Mouse (Mus musculus) midbrain, embryonic 15.5 days (tissue): ENCODE results near the gene Ush2a. TPM values are rescaled to one million over a fixed set of nuclear protein-coding genes. Genes with fewer than 3 reads are reported as not detected.

ENCODE experiments used
- ATAC-seq: fragments of 200-750 bp; cut with Nextera tagmentation; replicated peaks from 2 replicates; pipeline ENCODE4 v1.8.0; 2017; ENCODE audit warnings: moderate TSS enrichment
- H3K27ac ChIP-seq: fragments of 300-500 bp; sonication (generic); 2 replicates; pipeline ENCODE4 v1.5.1; 2015; ENCODE audit warnings: mild to moderate bottlenecking, inconsistent platforms
- H3K27me3 ChIP-seq: fragments of 300-500 bp; sonication (generic); replicated peaks from 2 replicates; pipeline ENCODE4 v1.6.1; 2015; ENCODE audit warnings: inconsistent platforms
- H3K36me3 ChIP-seq: fragments of 300-500 bp; sonication (generic); replicated peaks from 2 replicates; pipeline ENCODE4 v1.6.1; 2015; ENCODE audit warnings: inconsistent platforms
- H3K4me1 ChIP-seq: fragments of 300-500 bp; sonication (generic); 2 replicates; pipeline ENCODE4 v1.6.1; 2015; ENCODE audit warnings: inconsistent platforms
- H3K4me2 ChIP-seq: fragments of 300-500 bp; sonication (generic); 2 replicates; pipeline ENCODE4 v1.6.1; 2015; ENCODE audit warnings: inconsistent platforms, mild to moderate bottlenecking, moderate library complexity
- H3K4me3 ChIP-seq: fragments of 300-500 bp; sonication (generic); 2 replicates; pipeline ENCODE4 v1.5.1; 2015; ENCODE audit warnings: mild to moderate bottlenecking, inconsistent platforms
- H3K9ac ChIP-seq: fragments of 300-500 bp; sonication (generic); 2 replicates; pipeline ENCODE4 v1.6.1; 2015; ENCODE audit warnings: mild to moderate bottlenecking, inconsistent platforms
- H3K9me3 ChIP-seq: fragments of 300-500 bp; sonication (generic); 2 replicates; pipeline ENCODE4 v1.6.1; 2016; ENCODE audit warnings: inconsistent platforms
- WGBS: fragments of 180-500 bp; shearing (Covaris S2); methylation state at CpG from one replicate; pipeline ENCODE4 v1.1.7; 2015; ENCODE audit warnings: mixed read lengths; 5-methylcytosine and 5-hydroxymethylcytosine counted together
- polyA plus RNA-seq: library from polyadenylated mRNA; unstranded; fragments of >200 nt; fragmentation: Nextera tagmentation; extraction: Ambion mirVana; gene quantifications from 2 replicates; pipeline ENCODE4 v1.2.1, GENCODE M21; 2015

Gene Ush2a
- polyA plus RNA-seq, 1 experiment from 2014 or later = 0.37 TPM

DNA sequence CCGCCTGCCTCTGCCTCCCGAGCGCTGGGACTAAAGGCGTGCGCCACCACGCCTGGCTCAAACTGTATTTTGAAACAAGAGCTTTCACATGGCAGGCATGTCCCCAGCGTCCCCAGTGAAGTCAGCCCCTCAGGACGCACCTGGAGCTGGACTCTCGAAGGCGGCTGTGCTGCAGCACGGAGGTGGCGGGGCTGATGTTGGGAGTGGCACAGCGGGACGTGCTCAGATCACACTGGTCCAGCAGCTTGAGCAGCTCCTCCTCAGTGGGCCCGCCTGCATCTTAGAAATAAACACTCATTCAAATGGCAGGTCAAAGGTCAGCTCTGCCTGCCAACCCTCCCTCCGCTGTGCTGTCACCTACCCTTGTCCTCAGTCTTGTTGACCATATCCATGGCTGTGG lies 712.1 kb downstream of the Ush2a start:
- peaks cover 33% of the 10 kb centered on the region for H3K36me3 ChIP-seq
- no peaks in the 10 kb centered on the region for H3K27me3 ChIP-seq
- H3K27ac ChIP-seq = no peak overlapping the region
- no peak overlapping the region for H3K4me2 ChIP-seq
- no peak for ATAC-seq
- 90% methylated on average over 16 of the region's 16 CpGs for WGBS
- no peaks in the 10 kb centered on the region for H3K9me3 ChIP-seq
- no peak overlapping the region for H3K9ac ChIP-seq
- no peaks in the 10 kb centered on the region for H3K4me1 ChIP-seq
- no peak overlapping the region for H3K4me3 ChIP-seq

- Histone ChIP-seq H3K9ac (no peak overlapping the region), H3K9me3 (no peaks in the 10 kb centered on the region), H3K4me3 (no peak overlapping the region), H3K27me3 (no peaks in the 10 kb centered on the region), H3K4me1 (no peaks in the 10 kb centered on the region), H3K27ac (no peak overlapping the region), H3K4me2 (no peak overlapping the region), H3K36me3 (peaks cover 33% of the 10 kb centered on the region)
- WGBS = 25% methylated on average over 3 of the region's 3 CpGs
- no peak for ATAC-seq
Measured at GRCm38 (mm10) chr1:188980050-188980449, 718.2 kb downstream of the Ush2a start.

- H3K9me3 ChIP-seq = no peaks in the 10 kb centered on the region
- H3K27me3 ChIP-seq = no peaks in the 10 kb centered on the region
- H3K4me1 ChIP-seq = no peaks in the 10 kb centered on the region
- H3K36me3 ChIP-seq = peaks cover 29% of the 10 kb centered on the region
- 0 out of 2 replicates have a peak, but pooled peaks have one; percentile 14 for ATAC-seq
- WGBS = 41% methylated on average over 4 of the region's 4 CpGs
- no peak overlapping the region for H3K27ac ChIP-seq
- H3K4me3 ChIP-seq = no peak overlapping the region
- H3K4me2 ChIP-seq = no peak overlapping the region
- no peak overlapping the region for H3K9ac ChIP-seq
Measured at GRCm38 (mm10) chr1:188993218-188993617, 731.4 kb downstream of the Ush2a start.

DNA sequence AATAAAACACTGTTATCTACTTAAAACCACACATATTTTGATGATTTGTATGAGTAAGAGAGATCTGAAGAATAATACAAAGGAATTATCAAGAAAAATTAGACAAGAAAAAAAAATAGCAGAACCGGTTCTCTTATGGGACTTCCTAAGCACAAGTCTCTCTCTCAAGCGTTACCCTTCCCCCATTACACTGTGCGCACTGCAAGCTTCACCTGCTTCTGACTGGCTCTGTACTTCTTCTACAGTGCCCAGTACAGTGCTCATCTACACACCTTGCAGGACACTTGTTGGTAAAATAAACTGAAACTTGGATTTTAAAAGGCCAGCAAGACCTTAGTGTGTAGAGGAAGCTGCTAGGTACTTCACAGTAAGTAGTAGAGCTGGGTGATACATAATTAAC lies 736.1 kb downstream of the Ush2a start:
- H3K36me3 ChIP-seq = peaks cover 27% of the 10 kb centered on the region; the same call in 1 of the 2 replicates
- H3K4me2 ChIP-seq = no peak overlapping the region
- H3K27ac ChIP-seq = no peak overlapping the region
- ATAC-seq = no peak
- no peaks in the 10 kb centered on the region for H3K9me3 ChIP-seq
- 97% methylated on average over 3 of the region's 3 CpGs for WGBS
- H3K9ac ChIP-seq = no peak overlapping the region
- H3K4me1 ChIP-seq = no peaks in the 10 kb centered on the region
- no peak overlapping the region for H3K4me3 ChIP-seq
- H3K27me3 ChIP-seq = no peaks in the 10 kb centered on the region

DNA sequence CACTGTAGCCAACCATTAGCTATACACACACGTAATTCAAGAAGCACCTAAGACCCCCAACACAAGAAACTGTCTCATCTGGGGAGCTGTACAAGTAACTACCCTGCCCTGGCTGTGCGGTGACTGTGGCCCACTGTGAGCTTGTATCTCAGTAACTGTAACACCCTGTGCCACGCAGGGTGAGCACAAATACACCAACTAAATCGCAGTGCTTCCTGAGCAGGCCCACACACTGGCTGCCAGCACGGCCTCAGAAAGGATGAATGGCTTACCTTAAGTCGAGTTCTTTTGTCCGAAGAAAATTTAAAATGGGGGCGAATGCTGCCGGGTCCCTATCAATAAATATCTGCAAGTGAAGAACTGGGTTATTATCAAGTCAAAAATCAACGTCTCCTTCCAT lies 738.2 kb downstream of the Ush2a start:
- Histone ChIP-seq H3K27ac (no peak overlapping the region), H3K36me3 (peaks cover 27% of the 10 kb centered on the region; the same call in 1 of the 2 replicates), H3K9me3 (no peaks in the 10 kb centered on the region), H3K4me3 (no peak overlapping the region), H3K4me2 (no peak overlapping the region), H3K9ac (no peak overlapping the region), H3K4me1 (peaks cover 8% of the 10 kb centered on the region), H3K27me3 (no peaks in the 10 kb centered on the region)
- WGBS = 89% methylated on average over 10 of the region's 10 CpGs
- no peak for ATAC-seq

GRCm38 (mm10) chr1:189001815-189002214 lies 740.0 kb downstream of the Ush2a start:
- H3K27ac ChIP-seq = no peak overlapping the region
- H3K4me1 ChIP-seq = peaks cover 26% of the 10 kb centered on the region
- H3K27me3 ChIP-seq = no peaks in the 10 kb centered on the region
- no peak overlapping the region for H3K4me3 ChIP-seq
- H3K4me2 ChIP-seq = no peak overlapping the region
- H3K9ac ChIP-seq = no peak overlapping the region
- no peaks in the 10 kb centered on the region for H3K9me3 ChIP-seq
- no peak for ATAC-seq
- WGBS = 93% methylated on average over 12 of the region's 12 CpGs
- H3K36me3 ChIP-seq = peaks cover 12% of the 10 kb centered on the region; the same call in 1 of the 2 replicates

GRCm38 (mm10) chr1:189004774-189005173 lies 743.0 kb downstream of the Ush2a start:
- H3K27me3 ChIP-seq = no peaks in the 10 kb centered on the region
- H3K27ac ChIP-seq = no peak overlapping the region
- no peaks in the 10 kb centered on the region for H3K9me3 ChIP-seq
- H3K4me3 ChIP-seq = no peak overlapping the region
- no peak for ATAC-seq
- WGBS = 95% methylated on average over 1 of the region's 1 CpGs
- no peak overlapping the region for H3K9ac ChIP-seq
- H3K4me1 ChIP-seq = peaks cover 28% of the 10 kb centered on the region
- H3K36me3 ChIP-seq = peaks cover 9% of the 10 kb centered on the region; the same call in 1 of the 2 replicates
- no peak overlapping the region for H3K4me2 ChIP-seq

DNA sequence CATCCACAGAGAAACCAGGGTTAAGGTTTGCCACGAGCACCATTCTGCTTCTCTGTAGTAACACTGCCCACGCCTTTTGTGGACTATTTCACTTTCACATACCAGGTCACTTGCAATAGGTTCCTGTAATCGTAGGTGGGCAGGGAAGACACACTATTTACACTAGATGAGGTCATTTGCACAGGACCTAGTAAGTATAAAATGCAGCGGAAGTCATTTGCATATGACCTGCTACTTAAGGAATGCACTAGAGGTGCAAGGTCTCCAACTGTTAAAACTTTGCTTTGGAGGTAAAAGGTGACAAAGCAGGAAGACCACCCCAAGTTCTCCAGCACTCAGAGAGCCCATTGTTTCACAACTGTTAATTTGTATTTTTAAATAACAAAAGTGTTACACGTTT lies 744.4 kb downstream of the Ush2a start:
- WGBS = 73% methylated on average over 5 of the region's 5 CpGs
- Histone ChIP-seq H3K4me3 (peak overlapping the region; percentile 96; the same call in 1 of the 2 replicates), H3K27ac (no peak overlapping the region), H3K4me1 (peaks cover 28% of the 10 kb centered on the region), H3K4me2 (peak overlapping the region; percentile 96), H3K9ac (no peak overlapping the region), H3K9me3 (no peaks in the 10 kb centered on the region), H3K27me3 (no peaks in the 10 kb centered on the region), H3K36me3 (no peaks in the 10 kb centered on the region)
- ATAC-seq = no peak

DNA sequence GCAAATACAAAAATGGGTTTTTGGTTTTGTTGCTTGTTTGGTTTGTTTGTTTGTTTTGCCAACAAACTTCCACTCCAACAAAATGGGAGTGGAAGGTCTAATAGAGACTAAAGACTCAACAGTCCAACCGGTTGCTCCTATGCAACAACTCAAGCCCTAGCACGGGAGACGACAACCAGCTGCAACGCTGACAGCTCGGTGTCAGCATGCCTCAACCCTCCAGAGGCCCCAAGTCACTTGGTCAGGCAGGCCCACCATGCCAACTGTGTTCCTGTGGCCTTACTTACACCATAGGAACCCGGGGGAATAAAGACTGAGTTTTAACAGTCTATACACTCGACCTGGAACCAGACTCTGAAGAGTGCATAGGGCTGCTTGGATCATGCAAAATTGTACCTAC lies 745.0 kb downstream of the Ush2a start:
- WGBS = 3% methylated on average over 7 of the region's 7 CpGs
- Histone ChIP-seq H3K36me3 (no peaks in the 10 kb centered on the region), H3K9ac (peak overlapping the region; percentile 80), H3K27me3 (no peaks in the 10 kb centered on the region), H3K4me2 (peak overlapping the region; percentile 96), H3K4me1 (peaks cover 28% of the 10 kb centered on the region), H3K9me3 (no peaks in the 10 kb centered on the region), H3K27ac (no peak overlapping the region), H3K4me3 (peak overlapping the region; percentile 96)
- no peak for ATAC-seq

DNA sequence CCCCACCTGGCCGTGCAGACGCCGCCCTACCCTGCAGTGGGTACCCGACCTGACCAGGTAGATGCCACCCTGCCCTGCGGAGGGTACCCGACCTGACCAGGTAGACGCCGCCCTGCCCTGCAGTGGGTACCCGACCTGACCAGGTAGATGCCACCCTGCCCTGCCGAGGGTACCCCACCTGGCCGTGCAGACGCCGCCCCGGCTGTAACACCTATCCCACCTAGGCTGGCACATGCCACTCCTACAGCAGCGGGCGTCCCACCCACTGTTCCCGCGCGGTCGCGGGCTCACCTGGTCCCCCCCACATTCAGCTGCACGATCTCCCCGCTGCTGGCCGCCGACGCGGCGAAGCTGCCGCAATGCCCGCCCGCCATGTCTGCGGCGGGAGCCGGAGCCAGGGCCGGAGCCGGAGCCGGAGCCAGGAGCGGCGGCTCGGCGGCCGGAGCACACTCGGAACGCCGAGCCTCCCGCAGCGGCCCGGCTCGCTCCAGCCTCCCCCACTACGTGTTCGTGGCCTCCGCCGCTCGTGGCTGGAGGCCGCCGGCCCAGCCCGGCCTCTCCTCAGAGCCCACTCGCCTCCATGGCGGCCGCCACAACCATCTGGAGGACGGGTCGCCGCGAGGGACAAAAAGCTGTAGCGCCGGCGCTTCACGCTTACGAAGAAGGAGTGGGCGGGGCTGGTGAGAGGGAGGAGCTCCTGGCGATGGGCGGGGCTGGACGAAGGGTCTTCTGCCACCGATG lies 745.6 kb downstream of the Ush2a start, which contains the start of gene Kctd3:
Gene Kctd3 (minus strand): TSS at position 603 of the 741 bp plus-strand sequence.
- no peaks in the 10 kb centered on the region for H3K36me3 ChIP-seq
- H3K4me1 ChIP-seq = peaks cover 28% of the 10 kb centered on the region
- H3K4me3 ChIP-seq = peak within 1 kb of the TSS; percentile 96
- peak; percentile 94 for ATAC-seq
- H3K27me3 ChIP-seq = no peaks in the 10 kb centered on the region
- peak within 1 kb of the TSS; percentile 80 for H3K27ac ChIP-seq
- WGBS = 0% methylated on average over 68 of the region's 74 CpGs
- H3K4me2 ChIP-seq = peak within 1 kb of the TSS; percentile 96
- no peaks in the 10 kb centered on the region for H3K9me3 ChIP-seq
- peak within 1 kb of the TSS; percentile 80 for H3K9ac ChIP-seq

DNA sequence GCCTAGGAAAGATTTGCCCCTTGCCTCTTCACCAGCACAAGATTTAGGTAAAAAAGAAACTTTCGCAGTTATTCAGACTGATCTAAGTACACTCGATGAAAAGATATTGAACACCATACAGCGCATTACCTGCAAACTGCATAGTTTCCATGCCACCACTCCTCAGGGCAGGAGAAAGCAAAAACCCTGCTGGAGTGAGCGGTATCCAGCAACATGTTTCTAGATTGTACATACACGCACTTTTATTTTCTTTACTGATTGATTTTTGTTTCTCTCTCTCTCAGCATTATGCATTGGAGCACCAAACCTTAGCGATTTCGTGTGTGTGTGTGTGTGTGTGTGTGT lies 746.1 kb downstream of the Ush2a start:
- no peak; the same call in 1 of the 2 replicates for ATAC-seq
- peak overlapping the region; percentile 96 for H3K4me2 ChIP-seq
- WGBS = 43% methylated on average over 7 of the region's 7 CpGs
- H3K27ac ChIP-seq = peak overlapping the region; percentile 80; the same call in 1 of the 2 replicates
- H3K4me3 ChIP-seq = peak overlapping the region; percentile 96
- no peak overlapping the region for H3K9ac ChIP-seq
- no peaks in the 10 kb centered on the region for H3K9me3 ChIP-seq
- H3K36me3 ChIP-seq = no peaks in the 10 kb centered on the region
- no peaks in the 10 kb centered on the region; the same call in 1 of the 2 replicates for H3K27me3 ChIP-seq
- peaks cover 28% of the 10 kb centered on the region for H3K4me1 ChIP-seq

GRCm38 (mm10) chr1:189010671-189011070 lies 748.8 kb downstream of the Ush2a start:
- WGBS = 89% methylated on average over 4 of the region's 4 CpGs
- ATAC-seq = no peak

More at GRCm38 (mm10) chr1:189010671-189011070, 748.8 kb downstream of the Ush2a start:
- Histone ChIP-seq H3K4me3 (no peak overlapping the region), H3K4me2 (no peak overlapping the region), H3K27me3 (peaks cover 3% of the 10 kb centered on the region; the same call in 1 of the 2 replicates), H3K9ac (no peak overlapping the region), H3K9me3 (no peaks in the 10 kb centered on the region), H3K4me1 (peaks cover 14% of the 10 kb centered on the region), H3K36me3 (no peaks in the 10 kb centered on the region), H3K27ac (no peak overlapping the region)
